Mouse (Mus musculus) hindbrain, embryonic 14.5 days (tissue): ENCODE measurements around the gene Capn2. TPM values are rescaled to one million over a fixed set of nuclear protein-coding genes. Genes with fewer than 3 reads are reported as not detected.
A peak's percentile ranks its signal among the peaks of the same experiment; 100 is the strongest.

Experiments
- ATAC-seq: fragments of 200-750 bp; cut with Nextera tagmentation; 2 replicates; pipeline ENCODE4 v1.8.0; 2017; ENCODE audit warnings: moderate number of reproducible peaks, mild to moderate bottlenecking, moderate TSS enrichment, moderate library complexity; ENCODE audit not compliant: low FRiP score
- DNase-seq: peaks from one replicate; pipeline ENCODE4 v3.0.0-alpha.2; 2015; ENCODE audit warnings: low spot score
- H3K27ac ChIP-seq: fragments of 300-500 bp; sonication (generic); 2 replicates; pipeline ENCODE4 v1.5.1; 2014; ENCODE audit warnings: mild to moderate bottlenecking, moderate library complexity
- H3K27me3 ChIP-seq: fragments of 300-500 bp; sonication (generic); 2 replicates; pipeline ENCODE4 v1.6.1; 2014; ENCODE audit warnings: mild to moderate bottlenecking, low read length, mixed read lengths; ENCODE audit not compliant: control insufficient read depth, insufficient read depth
- H3K36me3 ChIP-seq: fragments of 300-500 bp; sonication (generic); replicated peaks from 2 replicates; pipeline ENCODE4 v1.6.1; 2014; ENCODE audit not compliant: control insufficient read depth, insufficient read depth
- H3K4me1 ChIP-seq: fragments of 300-500 bp; sonication (generic); replicated peaks from 2 replicates; pipeline ENCODE4 v1.6.1; 2014; ENCODE audit warnings: antibody characterized with exemption, low read length, mixed read lengths; ENCODE audit not compliant: control insufficient read depth, insufficient read depth
- H3K4me2 ChIP-seq: fragments of 300-500 bp; sonication (generic); replicated peaks from 2 replicates; pipeline ENCODE4 v1.6.1; 2014; ENCODE audit warnings: mild to moderate bottlenecking, moderate library complexity
- H3K4me3 ChIP-seq: fragments of 300-500 bp; sonication (generic); replicated peaks from 2 replicates; pipeline ENCODE4 v1.5.1; 2014; ENCODE audit warnings: mild to moderate bottlenecking, low read length
- H3K9ac ChIP-seq: fragments of 300-500 bp; sonication (generic); 2 replicates; pipeline ENCODE4 v1.6.1; 2014
- H3K9me3 ChIP-seq: fragments of 300-500 bp; sonication (generic); 2 replicates; pipeline ENCODE4 v1.6.1; 2016; ENCODE audit warnings: low read length; ENCODE audit not compliant: control insufficient read depth
- WGBS: fragments of 180-500 bp; shearing (Covaris S2); extraction: QIAGEN DNeasy Blood & Tissue Kit; methylation state at CpG from one replicate; pipeline ENCODE4 v1.1.7; 2014; 5-methylcytosine and 5-hydroxymethylcytosine counted together
- polyA plus RNA-seq: library from polyadenylated mRNA; unstranded; fragments of >200 nt; fragmentation: Nextera tagmentation; extraction: Ambion mirVana; gene quantifications from 2 replicates; pipeline ENCODE4 v1.2.1, GENCODE M21; 2014

The Capn2 gene
- polyA plus RNA-seq, 1 experiment from 2014 or later = 81.0 TPM

GRCm38 (mm10) chr1:182527921-182528858 lies 10.8 kb upstream of the Capn2 start:
- Histone ChIP-seq H3K27ac (no peak overlapping the region), H3K9ac (no peak overlapping the region)
- 7% methylated on average over 19 of the region's 19 CpGs for WGBS

GRCm38 (mm10) chr1:182527261-182527766 lies 9.9 kb upstream of the Capn2 start:
- Histone ChIP-seq H3K27ac (no peak overlapping the region), H3K4me2 (no peak overlapping the region), H3K9ac (no peak overlapping the region), H3K36me3 (no peaks in the 10 kb centered on the region), H3K4me1 (peaks cover 11% of the 10 kb centered on the region; the same call in 1 of the 2 replicates), H3K27me3 (0 out of 2 replicates have a peak, but pooled peaks cover 11% of the 10 kb centered on the region), H3K4me3 (no peak overlapping the region), H3K9me3 (no peaks in the 10 kb centered on the region)
- ATAC-seq = no peak
- 54% methylated on average over 13 of the region's 13 CpGs for WGBS
- DNase-seq = no peak

More at GRCm38 (mm10) chr1:182527921-182528858, 10.8 kb upstream of the Capn2 start:
- Histone ChIP-seq H3K4me3 (no peak overlapping the region), H3K9me3 (no peaks in the 10 kb centered on the region), H3K4me1 (peaks cover 11% of the 10 kb centered on the region; the same call in 1 of the 2 replicates), H3K4me2 (peak overlapping the region; percentile 30), H3K36me3 (no peaks in the 10 kb centered on the region), H3K27me3 (0 out of 2 replicates have a peak, but pooled peaks cover 11% of the 10 kb centered on the region)
- DNase-seq = no peak
- peak; percentile 43; the same call in 1 of the 2 replicates for ATAC-seq

- WGBS = 92% methylated on average over 3 of the region's 3 CpGs
- Histone ChIP-seq H3K4me3 (no peak overlapping the region), H3K9ac (no peak overlapping the region), H3K4me1 (peaks cover 11% of the 10 kb centered on the region; the same call in 1 of the 2 replicates), H3K9me3 (no peaks in the 10 kb centered on the region), H3K27ac (no peak overlapping the region), H3K27me3 (0 out of 2 replicates have a peak, but pooled peaks cover 11% of the 10 kb centered on the region), H3K36me3 (no peaks in the 10 kb centered on the region), H3K4me2 (no peak overlapping the region)
- no peak for DNase-seq
- ATAC-seq = no peak
These were observed 8.2 kb upstream of the Capn2 start for GRCm38 (mm10) chr1:182525601-182526000.

GRCm38 (mm10) chr1:182523692-182524091 lies 6.3 kb upstream of the Capn2 start:
- WGBS = 89% methylated on average over 3 of the region's 3 CpGs
- Histone ChIP-seq H3K9me3 (no peaks in the 10 kb centered on the region), H3K27ac (no peak overlapping the region), H3K27me3 (0 out of 2 replicates have a peak, but pooled peaks cover 11% of the 10 kb centered on the region), H3K4me1 (peaks cover 11% of the 10 kb centered on the region; the same call in 1 of the 2 replicates), H3K4me3 (no peak overlapping the region), H3K36me3 (no peaks in the 10 kb centered on the region), H3K9ac (no peak overlapping the region), H3K4me2 (no peak overlapping the region)
- no peak for ATAC-seq
- no peak for DNase-seq

GRCm38 (mm10) chr1:182522961-182523360 lies 5.6 kb upstream of the Capn2 start:
- DNase-seq (no peak), ATAC-seq (no peak)

GRCm38 (mm10) chr1:182520938-182521500 lies 3.6 kb upstream of the Capn2 start:
- no peaks in the 10 kb centered on the region for H3K27me3 ChIP-seq
- H3K36me3 ChIP-seq = no peaks in the 10 kb centered on the region
- DNase-seq (no peak), ATAC-seq (no peak)
- no peak overlapping the region for H3K27ac ChIP-seq
- peaks cover 6% of the 10 kb centered on the region for H3K4me1 ChIP-seq
- no peak overlapping the region for H3K9ac ChIP-seq
- H3K9me3 ChIP-seq = no peaks in the 10 kb centered on the region
- H3K4me2 ChIP-seq = no peak overlapping the region
- H3K4me3 ChIP-seq = no peak overlapping the region
- 76% methylated on average over 8 of the region's 8 CpGs for WGBS

More at GRCm38 (mm10) chr1:182522961-182523360, 5.6 kb upstream of the Capn2 start:
- peaks cover 4% of the 10 kb centered on the region; the same call in 1 of the 2 replicates for H3K4me1 ChIP-seq
- no peak overlapping the region for H3K4me3 ChIP-seq
- H3K9me3 ChIP-seq = no peaks in the 10 kb centered on the region
- 0 out of 2 replicates have a peak, but pooled peaks cover 7% of the 10 kb centered on the region for H3K27me3 ChIP-seq
- no peak overlapping the region for H3K27ac ChIP-seq
- WGBS = 77% methylated on average over 5 of the region's 5 CpGs
- no peaks in the 10 kb centered on the region for H3K36me3 ChIP-seq
- H3K4me2 ChIP-seq = no peak overlapping the region
- no peak overlapping the region for H3K9ac ChIP-seq

GRCm38 (mm10) chr1:182520091-182520937 lies 2.9 kb upstream of the Capn2 start:
- DNase-seq = no peak
- H3K4me2 ChIP-seq = 0 out of 2 replicates have a peak overlapping the region, but pooled peaks have one; percentile 10
- ATAC-seq = no peak

GRCm38 (mm10) chr1:182519341-182519740 lies 1.9 kb upstream of the Capn2 start:
- ATAC-seq (no peak), DNase-seq (no peak)
- Histone ChIP-seq H3K4me3 (no peak overlapping the region), H3K27me3 (no peaks in the 10 kb centered on the region), H3K4me1 (peaks cover 17% of the 10 kb centered on the region), H3K9me3 (no peaks in the 10 kb centered on the region), H3K36me3 (no peaks in the 10 kb centered on the region), H3K27ac (no peak overlapping the region), H3K9ac (no peak overlapping the region), H3K4me2 (no peak overlapping the region)
- WGBS = 81% methylated on average over 5 of the region's 5 CpGs

More at GRCm38 (mm10) chr1:182520091-182520937, 2.9 kb upstream of the Capn2 start:
- Histone ChIP-seq H3K4me1 (peaks cover 13% of the 10 kb centered on the region), H3K27ac (no peak overlapping the region), H3K9ac (no peak overlapping the region), H3K4me3 (no peak overlapping the region), H3K27me3 (no peaks in the 10 kb centered on the region), H3K9me3 (no peaks in the 10 kb centered on the region), H3K36me3 (no peaks in the 10 kb centered on the region)
- WGBS = 32% methylated on average over 14 of the region's 14 CpGs
